Mouse (Mus musculus) CH12.LX (cell line): ENCODE measurements at regions not wholly inside any gene's neighbourhood (a gene's known extent, or its start where the extent isn't known, plus 50 kb on each side); places are given as distances from the start of the nearest gene placed in this dataset.

Experiments used
- CTCF ChIP-seq, 2 experiments: IDR thresholded peaks in 1 of 2; conservative IDR thresholded peaks in 1 of 2; 2 replicates each; pipeline ENCODE4 v1.5.1; 2011 to 2012; ENCODE audit warnings: low read depth in 2 of 2, low read length in 2 of 2, improper control_type of control experiment in 1 of 2, inconsistent platforms in 1 of 2, mild to moderate bottlenecking in 1 of 2, moderate library complexity in 1 of 2
- IRF4 ChIP-seq: IDR thresholded peaks from 2 replicates; pipeline ENCODE4 v1.6.1; 2014; ENCODE audit warnings: low read depth, mild to moderate bottlenecking, inconsistent platforms, low read length, improper control_type of control experiment
- MAX ChIP-seq: IDR thresholded peaks from 2 replicates; pipeline ENCODE4 v1.6.1; 2011; ENCODE audit warnings: low read length, improper control_type of control experiment
- MXI1 ChIP-seq: IDR thresholded peaks from 2 replicates; pipeline ENCODE4 v1.6.1; 2011; ENCODE audit warnings: mild to moderate bottlenecking, low read depth, low read length, improper control_type of control experiment
- NRF1 ChIP-seq: IDR thresholded peaks from 2 replicates; pipeline ENCODE4 v1.6.1; 2014; ENCODE audit warnings: low read depth, mild to moderate bottlenecking, inconsistent platforms, low read length, improper control_type of control experiment, moderate library complexity
- POLR2A ChIP-seq: IDR thresholded peaks from 2 replicates; pipeline ENCODE4 v1.6.1; 2011; ENCODE audit warnings: low read depth, mild to moderate bottlenecking, improper control_type of control experiment, low read length
- POLR2AphosphoS2 ChIP-seq: IDR thresholded peaks from 2 replicates; pipeline ENCODE4 v1.6.1; 2011; ENCODE audit warnings: low read depth, low read length, improper control_type of control experiment
- TBP ChIP-seq: conservative IDR thresholded peaks from 2 replicates; pipeline ENCODE4 v1.6.1; 2011; ENCODE audit warnings: low read depth, low read length, improper control_type of control experiment

- TF ChIP-seq POLR2A (no peak), POLR2AphosphoS2 (no peak), MAX (no peak), IRF4 (no peak), CTCF (conservative IDR thresholded peaks at IDR 0.05 in 1 of 2, IDR thresholded peaks at IDR 0.05 in 1 of 2; ENCODE audit: low read depth in 2 of 2, low read length in 2 of 2) (no peak), MXI1 (no peak), NRF1 (no peak), TBP (no peak)
Observed at GRCm38 (mm10) chr15:8582676-8583075, 62.9 kb upstream of the Gm2310 start.
